Mouse (Mus musculus): ENCODE results near the gene Rab5a. TPM values are rescaled to one million over a fixed set of nuclear protein-coding genes. Genes with fewer than 3 reads are reported as not detected.

Rab5a gene
- total RNA-seq, 1 experiment, result 50.5 TPM

- H3K27ac ChIP-seq (ENCODE audit: insufficient read depth, low read depth, low read length, poor library complexity, severe bottlenecking), result no peak overlapping the region
- no peak for DNase-seq (ENCODE audit: low read depth, low spot score)
- no peaks in the 10 kb centered on the region; a peak in 1 of 4 replicates for H3K4me1 ChIP-seq (ENCODE audit: control insufficient read depth in 2 of 2, insufficient read depth in 2 of 2, low read length in 2 of 2, poor library complexity in 1 of 2)
- no peak overlapping the region for H3K4me3 ChIP-seq (ENCODE audit: insufficient read depth in 1 of 2, low read depth in 1 of 2, low read length in 2 of 2, poor library complexity in 1 of 2, severe bottlenecking in 1 of 2)
- no peak overlapping the region for H3K9ac ChIP-seq (ENCODE audit: insufficient read depth, low read depth, low read length, poor library complexity, severe bottlenecking)
- in situ Hi-C loops (cut with MboI; ENCODE audit: low sequenced_read_pairs in 2 of 2, unreplicated experiment in 2 of 2), result no loop called here
- no peak for TF ChIP-seq ZC3H11A (IDR thresholded peaks at IDR 0.05; ENCODE audit: borderline replicate concordance, low read depth, low read length)
- TF ChIP-seq HCFC1 (IDR thresholded peaks at IDR 0.05; ENCODE audit: borderline replicate concordance, insufficient read depth, low read length), result no peak
- TF ChIP-seq ZNF384 (IDR thresholded peaks at IDR 0.05; ENCODE audit: low read depth, low read length), result no peak
- no peak for TF ChIP-seq MAFK (IDR thresholded peaks at IDR 0.05; ENCODE audit: insufficient read depth, low read depth, low read length)
- H3K36me3 ChIP-seq (ENCODE audit: control insufficient read depth, insufficient read depth, low read length, poor library complexity, severe bottlenecking), result no peaks in the 10 kb centered on the region
- H3K9me3 ChIP-seq (ENCODE audit: control insufficient read depth, insufficient read depth, low read depth, low read length), result no peaks in the 10 kb centered on the region
Measured at GRCm38 (mm10) chr17:53512311-53512951, 33.4 kb downstream of the Rab5a start.

DNA sequence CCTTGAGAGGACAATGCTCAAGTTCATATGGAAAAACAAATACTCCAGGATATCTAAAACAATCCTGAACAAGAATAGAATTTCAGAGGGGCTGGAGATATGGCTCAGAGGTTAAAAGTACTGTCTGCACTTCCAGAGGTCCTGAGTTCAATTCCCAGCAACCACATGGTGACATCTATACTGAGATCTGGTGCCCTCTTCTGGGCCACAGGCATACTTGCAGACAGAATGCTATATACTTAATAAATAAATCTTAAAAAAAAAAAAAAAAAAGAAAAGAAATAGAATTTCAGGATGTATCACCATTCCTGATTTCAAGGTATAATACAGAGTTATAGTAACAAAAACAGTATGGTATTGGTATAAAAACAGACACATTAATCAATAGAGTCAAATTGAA is 40.3 kb downstream of the Rab5a start:
- DNase-seq (ENCODE audit: low read depth, low spot score), result no peak
- H3K4me3 ChIP-seq (ENCODE audit: insufficient read depth in 1 of 2, low read depth in 1 of 2, low read length in 2 of 2, poor library complexity in 1 of 2, severe bottlenecking in 1 of 2), result no peak overlapping the region
- no peaks in the 10 kb centered on the region for H3K9me3 ChIP-seq (ENCODE audit: control insufficient read depth, insufficient read depth, low read depth, low read length)
- H3K36me3 ChIP-seq (ENCODE audit: control insufficient read depth, insufficient read depth, low read length, poor library complexity, severe bottlenecking), result no peaks in the 10 kb centered on the region
- no peaks in the 10 kb centered on the region for H3K4me1 ChIP-seq (ENCODE audit: control insufficient read depth in 2 of 2, insufficient read depth in 2 of 2, low read length in 2 of 2, poor library complexity in 1 of 2)
- TF ChIP-seq CHD2 (IDR thresholded peaks at IDR 0.05; ENCODE audit: low read depth, low read length) (no peak), ZNF384 (IDR thresholded peaks at IDR 0.05; ENCODE audit: low read depth, low read length) (peak; percentile 77; the same call in 1 of the 2 replicates)
- in situ Hi-C loops (cut with MboI; ENCODE audit: low sequenced_read_pairs in 2 of 2, unreplicated experiment in 2 of 2), result no loop called here
- no peak overlapping the region for H3K9ac ChIP-seq (ENCODE audit: insufficient read depth, low read depth, low read length, poor library complexity, severe bottlenecking)
- H3K27ac ChIP-seq (ENCODE audit: insufficient read depth, low read depth, low read length, poor library complexity, severe bottlenecking), result no peak overlapping the region

DNA sequence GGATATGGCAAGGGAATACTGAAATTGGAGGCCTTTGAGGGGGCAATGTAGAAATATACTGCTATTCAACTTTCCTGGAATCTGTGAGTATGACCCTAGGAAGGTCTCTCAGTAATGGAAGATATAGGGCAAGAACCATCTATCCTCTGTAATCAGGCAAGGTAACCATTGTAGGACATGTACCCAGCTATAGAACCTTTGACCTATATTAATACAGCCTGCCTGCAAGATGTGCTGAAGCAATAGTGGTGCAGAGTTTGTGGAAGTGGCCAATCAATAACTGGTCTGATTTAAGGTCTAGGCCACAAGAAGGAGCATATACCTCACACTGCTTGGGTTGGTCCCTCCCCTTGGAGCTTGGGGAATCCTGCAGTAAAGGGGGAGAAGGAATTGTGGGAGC is 41.5 kb downstream of the Rab5a start:
- in situ Hi-C loops (cut with MboI; ENCODE audit: low sequenced_read_pairs in 2 of 2, unreplicated experiment in 2 of 2), result no loop called here
- no peak for TF ChIP-seq MAFK (IDR thresholded peaks at IDR 0.05; ENCODE audit: insufficient read depth, low read depth, low read length)
- no peak for TF ChIP-seq CHD2 (IDR thresholded peaks at IDR 0.05; ENCODE audit: low read depth, low read length)
- no peak for TF ChIP-seq HCFC1 (IDR thresholded peaks at IDR 0.05; ENCODE audit: borderline replicate concordance, insufficient read depth, low read length)
- no peak for TF ChIP-seq ZC3H11A (IDR thresholded peaks at IDR 0.05; ENCODE audit: borderline replicate concordance, low read depth, low read length)
- no peak for TF ChIP-seq ZNF384 (IDR thresholded peaks at IDR 0.05; ENCODE audit: low read depth, low read length)
- Histone ChIP-seq H3K9me3 (ENCODE audit: control insufficient read depth, insufficient read depth, low read depth, low read length) (no peaks in the 10 kb centered on the region), H3K9ac (ENCODE audit: insufficient read depth, low read depth, low read length, poor library complexity, severe bottlenecking) (no peak overlapping the region), H3K36me3 (ENCODE audit: control insufficient read depth, insufficient read depth, low read length, poor library complexity, severe bottlenecking) (no peaks in the 10 kb centered on the region), H3K27ac (ENCODE audit: insufficient read depth, low read depth, low read length, poor library complexity, severe bottlenecking) (no peak overlapping the region), H3K4me3 (ENCODE audit: insufficient read depth in 1 of 2, low read depth in 1 of 2, low read length in 2 of 2, poor library complexity in 1 of 2, severe bottlenecking in 1 of 2) (no peak overlapping the region), H3K4me1 (ENCODE audit: control insufficient read depth in 2 of 2, insufficient read depth in 2 of 2, low read length in 2 of 2, poor library complexity in 1 of 2) (no peaks in the 10 kb centered on the region)
- no peak for DNase-seq (ENCODE audit: low read depth, low spot score)

DNA sequence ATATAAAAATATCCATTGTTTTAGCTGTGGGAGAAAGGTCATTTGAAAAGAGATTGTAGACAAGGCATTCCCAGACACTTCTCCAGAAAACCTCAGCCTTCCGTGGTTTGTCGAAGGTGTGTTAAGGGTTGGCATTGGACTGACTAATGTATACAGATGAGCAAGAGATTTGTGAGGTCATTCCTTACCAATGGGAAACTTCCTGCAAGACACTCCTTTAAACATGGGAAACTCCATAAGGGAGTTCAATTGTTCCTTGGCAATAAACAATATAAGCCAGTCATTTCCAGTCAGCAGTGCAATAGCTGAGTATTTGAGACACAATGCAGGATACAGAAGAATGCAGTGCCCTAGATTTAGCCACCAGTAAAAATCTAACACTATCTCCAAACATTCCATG is 49.0 kb downstream of the Rab5a start:
- in situ Hi-C loops (cut with MboI; ENCODE audit: low sequenced_read_pairs in 2 of 2, unreplicated experiment in 2 of 2), result loop anchor here in 1 of 2 experiments (25.0 kb wide), 1 partner anchor 309 kb away; the partner anchor contains the start of gene Sult1c2
- Histone ChIP-seq H3K9ac (ENCODE audit: insufficient read depth, low read depth, low read length, poor library complexity, severe bottlenecking) (no peak overlapping the region), H3K27ac (ENCODE audit: insufficient read depth, low read depth, low read length, poor library complexity, severe bottlenecking) (no peak overlapping the region), H3K4me1 (ENCODE audit: control insufficient read depth in 2 of 2, insufficient read depth in 2 of 2, low read length in 2 of 2, poor library complexity in 1 of 2) (no peaks in the 10 kb centered on the region), H3K4me3 (ENCODE audit: insufficient read depth in 1 of 2, low read depth in 1 of 2, low read length in 2 of 2, poor library complexity in 1 of 2, severe bottlenecking in 1 of 2) (no peak overlapping the region), H3K36me3 (ENCODE audit: control insufficient read depth, insufficient read depth, low read length, poor library complexity, severe bottlenecking) (no peaks in the 10 kb centered on the region), H3K9me3 (ENCODE audit: control insufficient read depth, insufficient read depth, low read depth, low read length) (no peaks in the 10 kb centered on the region)
- DNase-seq (ENCODE audit: low read depth, low spot score), result no peak
- no peak for TF ChIP-seq MAFK (IDR thresholded peaks at IDR 0.05; ENCODE audit: insufficient read depth, low read depth, low read length)
- TF ChIP-seq ZC3H11A (IDR thresholded peaks at IDR 0.05; ENCODE audit: borderline replicate concordance, low read depth, low read length), result no peak
- no peak for TF ChIP-seq CHD2 (IDR thresholded peaks at IDR 0.05; ENCODE audit: low read depth, low read length)
- no peak for TF ChIP-seq ZNF384 (IDR thresholded peaks at IDR 0.05; ENCODE audit: low read depth, low read length)
- no peak for TF ChIP-seq HCFC1 (IDR thresholded peaks at IDR 0.05; ENCODE audit: borderline replicate concordance, insufficient read depth, low read length)

- Histone ChIP-seq H3K27ac (ENCODE audit: insufficient read depth, low read depth, low read length, poor library complexity, severe bottlenecking) (no peak overlapping the region), H3K4me1 (ENCODE audit: control insufficient read depth in 2 of 2, insufficient read depth in 2 of 2, low read length in 2 of 2, poor library complexity in 1 of 2) (no peaks in the 10 kb centered on the region), H3K9ac (ENCODE audit: insufficient read depth, low read depth, low read length, poor library complexity, severe bottlenecking) (no peak overlapping the region), H3K36me3 (ENCODE audit: control insufficient read depth, insufficient read depth, low read length, poor library complexity, severe bottlenecking) (no peaks in the 10 kb centered on the region), H3K4me3 (ENCODE audit: insufficient read depth in 1 of 2, low read depth in 1 of 2, low read length in 2 of 2, poor library complexity in 1 of 2, severe bottlenecking in 1 of 2) (no peak overlapping the region), H3K9me3 (ENCODE audit: control insufficient read depth, insufficient read depth, low read depth, low read length) (no peaks in the 10 kb centered on the region)
- in situ Hi-C loops (cut with MboI; ENCODE audit: low sequenced_read_pairs in 2 of 2, unreplicated experiment in 2 of 2), result loop anchor here in 1 of 2 experiments (25.0 kb wide), 1 partner anchor 306 kb away; the partner anchor contains the start of gene Sult1c2
- TF ChIP-seq CHD2 (IDR thresholded peaks at IDR 0.05; ENCODE audit: low read depth, low read length) (no peak), ZNF384 (IDR thresholded peaks at IDR 0.05; ENCODE audit: low read depth, low read length) (no peak), HCFC1 (IDR thresholded peaks at IDR 0.05; ENCODE audit: borderline replicate concordance, insufficient read depth, low read length) (no peak), MAFK (IDR thresholded peaks at IDR 0.05; ENCODE audit: insufficient read depth, low read depth, low read length) (no peak), ZC3H11A (IDR thresholded peaks at IDR 0.05; ENCODE audit: borderline replicate concordance, low read depth, low read length) (no peak)
- no peak for DNase-seq (ENCODE audit: low read depth, low spot score)
Measured at GRCm38 (mm10) chr17:53531160-53531559, 52.1 kb downstream of the Rab5a start.
